ENCODE assay signal across 34 mouse cellular contexts in the genomic region with DNA sequence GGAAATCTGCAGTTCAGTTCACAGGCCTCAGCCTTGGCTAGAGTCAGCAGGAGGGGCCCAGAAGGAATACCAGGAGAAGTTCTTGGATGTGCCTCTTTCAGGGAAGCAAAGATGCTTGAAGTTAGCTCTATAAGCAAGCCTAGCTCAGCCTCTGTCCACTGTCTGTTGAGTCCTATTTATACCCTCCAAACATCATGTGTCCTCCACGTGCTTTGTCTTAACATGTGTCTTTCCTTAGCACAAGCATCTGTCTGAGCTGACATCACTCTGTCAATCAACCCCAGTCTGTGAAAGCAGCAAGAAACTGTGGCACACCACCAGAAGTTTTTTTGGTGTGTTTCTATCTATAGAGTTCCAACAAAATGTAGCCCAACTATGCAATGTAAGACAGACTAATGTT.
"Had no signal": no experiment of that assay in that cellular context is flagged by ENCODE, and none has a peak within 500 bp of the region (broad histone marks: within the 10 kb centered on the region; RNA-seq: fewer than 3 reads in every experiment).

No protein-coding gene starts in this region.

- H3K4me1 ChIP-seq: hindbrain, embryonic 12.5 days; hindbrain, embryonic 13.5 days; hindbrain, embryonic 15.5 days; kidney, embryonic 15.5 days had no signal

- ATAC-seq: hindbrain, embryonic 16.5 days; hindbrain, postnatal 0 days; inflammation-experienced regulatory T-cells, adult 6 months; intestine, embryonic 15.5 days; intestine, embryonic 16.5 days; intestine, postnatal 0 days had no signal

- DNase-seq: heart, postnatal 10 days; heart, postnatal 14 days; heart, postnatal 36 days; heart, postnatal 4 days; kidney, adult 11 months; kidney, adult 18-20 months; kidney, adult 2 months; kidney, adult 8-10 months; kidney, adult 9 months; kidney, postnatal 10 days; kidney, postnatal 14 days; kidney, postnatal 25 days; kidney, postnatal 36 days; kidney, postnatal 4 days; layer of hippocampus, adult 9-11 months; layer of hippocampus, postnatal 36 days had no signal

- H3K27me3 ChIP-seq: heart, embryonic 12.5 days; heart, embryonic 15.5 days; hindbrain, embryonic 12.5 days; hindbrain, embryonic 13.5 days; hindbrain, embryonic 15.5 days; intestine, embryonic 15.5 days; kidney, embryonic 15.5 days had no signal

- H3K9me3 ChIP-seq: heart, embryonic 12.5 days; heart, embryonic 13.5 days; heart, embryonic 15.5 days; hindbrain, embryonic 10.5 days; hindbrain, embryonic 12.5 days; hindbrain, embryonic 13.5 days; hindbrain, embryonic 15.5 days; intestine, embryonic 15.5 days; kidney, embryonic 15.5 days had no signal

- H3K36me3 ChIP-seq: heart, embryonic 12.5 days; heart, embryonic 13.5 days; heart, embryonic 15.5 days; hindbrain, embryonic 10.5 days; hindbrain, embryonic 12.5 days; hindbrain, embryonic 13.5 days; hindbrain, embryonic 15.5 days; intestine, embryonic 15.5 days; kidney, embryonic 15.5 days had no signal

- H3K9ac ChIP-seq: heart, embryonic 12.5 days; heart, embryonic 13.5 days; heart, embryonic 15.5 days; hindbrain, embryonic 12.5 days; hindbrain, embryonic 13.5 days; hindbrain, embryonic 14.5 days; hindbrain, embryonic 15.5 days; intestine, embryonic 15.5 days; kidney, embryonic 15.5 days had no signal

- H3K4me3 ChIP-seq: heart, embryonic 12.5 days; heart, embryonic 13.5 days; heart, embryonic 15.5 days; hindbrain, embryonic 10.5 days; hindbrain, embryonic 12.5 days; hindbrain, embryonic 13.5 days; hindbrain, embryonic 15.5 days; intestine, embryonic 15.5 days; kidney, embryonic 15.5 days; layer of hippocampus, adult 2 months; left cerebral cortex, adult 2 months had no signal

- H3K4me2 ChIP-seq: heart, embryonic 12.5 days; heart, embryonic 13.5 days; heart, embryonic 15.5 days; hindbrain, embryonic 12.5 days; hindbrain, embryonic 13.5 days; hindbrain, embryonic 14.5 days; hindbrain, embryonic 15.5 days; intestine, embryonic 15.5 days; kidney, embryonic 15.5 days had no signal

- H3K27ac ChIP-seq: heart, embryonic 13.5 days; heart, embryonic 15.5 days; hindbrain, embryonic 10.5 days; hindbrain, embryonic 12.5 days; hindbrain, embryonic 13.5 days; hindbrain, embryonic 14.5 days; hindbrain, embryonic 15.5 days; hindbrain, postnatal 0 days; intestine, embryonic 15.5 days; kidney, embryonic 15.5 days; kidney, postnatal 0 days; layer of hippocampus, adult 2 months; left cerebral cortex, adult 2 months had no signal
